Mouse (Mus musculus) G1E (cell line): ENCODE results near the gene Lrba.

Source experiments
- CTCF ChIP-seq: IDR thresholded peaks from 2 replicates; pipeline ENCODE4 v1.5.1; 2012; ENCODE audit warnings: low read depth, low read length, inconsistent platforms, mixed read lengths
- GATA1 ChIP-seq: IDR thresholded peaks from 2 replicates; pipeline ENCODE4 v1.6.1; 2012; ENCODE audit warnings: borderline replicate concordance, low read length, inconsistent platforms, mixed read lengths
- TAL1 ChIP-seq: conservative IDR thresholded peaks from 2 replicates; pipeline ENCODE4 v1.6.1; 2012; ENCODE audit warnings: low read depth, low read length, inconsistent platforms, mixed read lengths

DNA sequence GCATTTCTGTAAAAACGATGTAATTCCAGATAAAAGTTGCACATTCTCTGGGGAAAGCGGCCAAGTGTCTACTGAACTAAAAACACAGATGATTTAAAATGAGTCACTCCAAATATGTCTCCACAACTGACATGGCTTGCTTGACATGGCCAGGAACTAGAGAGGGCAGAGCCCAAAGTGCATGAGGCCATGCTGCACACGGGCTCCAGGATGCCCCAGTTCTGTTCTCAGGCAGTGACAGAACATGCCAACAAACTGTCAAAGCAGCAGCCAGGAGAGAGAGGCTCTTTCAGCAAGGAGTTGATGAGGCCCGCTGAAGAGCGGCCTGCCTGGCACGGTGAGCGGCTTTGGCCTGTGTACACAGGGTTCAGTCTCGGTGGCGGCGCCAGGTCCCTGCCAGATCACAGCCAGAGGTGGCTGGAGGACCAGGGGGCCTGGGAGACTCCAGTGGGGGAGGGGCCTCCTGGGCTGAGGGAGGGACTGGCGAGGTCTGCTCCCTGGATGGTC is 562.4 kb downstream of the Lrba start:
- TF ChIP-seq CTCF (no peak), GATA1 (no peak), TAL1 (no peak)
